Mouse (Mus musculus) embryonic facial prominence, embryonic 11.5 days (tissue): Measurements from ENCODE around the gene Uso1. TPM values are rescaled to one million over a fixed set of nuclear protein-coding genes. Genes with fewer than 3 reads are reported as not detected.
"Not testable (repeated sequence)": the region's sequence is repeated elsewhere in the genome, so short reads cannot be mapped to it uniquely, and the experiment has no call there.

Experiments
- ATAC-seq: fragments of 200-750 bp; cut with Nextera tagmentation; replicated peaks from 2 replicates; pipeline ENCODE4 v1.8.0; 2017; ENCODE audit warnings: low read depth; ENCODE audit not compliant: insufficient number of reproducible peaks, low FRiP score, low TSS enrichment
- DNase-seq: peaks from one replicate; pipeline ENCODE4 v3.0.0-alpha.2; 2015; ENCODE audit warnings: low spot score
- H3K27ac ChIP-seq: fragments of 300-500 bp; sonication (generic); replicated peaks from 2 replicates; pipeline ENCODE4 v1.5.1; 2014; ENCODE audit warnings: mild to moderate bottlenecking, low read depth, low read length, control low read depth
- H3K27me3 ChIP-seq: fragments of 300-500 bp; sonication (generic); 2 replicates; pipeline ENCODE4 v1.6.1; 2014; ENCODE audit warnings: mild to moderate bottlenecking, low read length, moderate library complexity, mixed read lengths; ENCODE audit not compliant: control insufficient read depth, insufficient read depth
- H3K36me3 ChIP-seq: fragments of 300-500 bp; sonication (generic); replicated peaks from 2 replicates; pipeline ENCODE4 v1.6.1; 2014; ENCODE audit warnings: low read depth, mild to moderate bottlenecking, low read length, moderate library complexity, mixed read lengths; ENCODE audit not compliant: control insufficient read depth, insufficient read depth
- H3K4me1 ChIP-seq: fragments of 300-500 bp; sonication (generic); 2 replicates; pipeline ENCODE4 v1.6.1; 2014; ENCODE audit warnings: low read length, mixed read lengths; ENCODE audit not compliant: control insufficient read depth, insufficient read depth
- H3K4me2 ChIP-seq: fragments of 300-500 bp; sonication (generic); 2 replicates; pipeline ENCODE4 v1.6.1; 2014; ENCODE audit warnings: low read depth, mild to moderate bottlenecking, control low read depth, low read length, moderate library complexity
- H3K4me3 ChIP-seq: fragments of 300-500 bp; sonication (generic); 2 replicates; pipeline ENCODE4 v1.5.1; 2014; ENCODE audit warnings: low read depth, low read length, control low read depth
- H3K9ac ChIP-seq: fragments of 300-500 bp; sonication (generic); replicated peaks from 2 replicates; pipeline ENCODE4 v1.6.1; 2014; ENCODE audit warnings: mild to moderate bottlenecking, control low read depth, low read length
- H3K9me3 ChIP-seq: fragments of 300-500 bp; sonication (generic); replicated peaks from 2 replicates; pipeline ENCODE4 v1.6.1; 2016; ENCODE audit warnings: mild to moderate bottlenecking, low read length, inconsistent platforms, mixed read lengths; ENCODE audit not compliant: control insufficient read depth
- WGBS: fragments of 180-500 bp; shearing (Covaris S2); extraction: QIAGEN DNeasy Blood & Tissue Kit; methylation state at CpG from one replicate; pipeline ENCODE4 v1.1.7; 2014; 5-methylcytosine and 5-hydroxymethylcytosine counted together
- polyA plus RNA-seq: library from polyadenylated mRNA; unstranded; fragments of >200 nt; fragmentation: Nextera tagmentation; extraction: Ambion mirVana; gene quantifications from 2 replicates; pipeline ENCODE4 v1.2.1, GENCODE M21; 2014

The Uso1 gene
- polyA plus RNA-seq, 1 experiment from 2014 or later, result 26.0 TPM

DNA sequence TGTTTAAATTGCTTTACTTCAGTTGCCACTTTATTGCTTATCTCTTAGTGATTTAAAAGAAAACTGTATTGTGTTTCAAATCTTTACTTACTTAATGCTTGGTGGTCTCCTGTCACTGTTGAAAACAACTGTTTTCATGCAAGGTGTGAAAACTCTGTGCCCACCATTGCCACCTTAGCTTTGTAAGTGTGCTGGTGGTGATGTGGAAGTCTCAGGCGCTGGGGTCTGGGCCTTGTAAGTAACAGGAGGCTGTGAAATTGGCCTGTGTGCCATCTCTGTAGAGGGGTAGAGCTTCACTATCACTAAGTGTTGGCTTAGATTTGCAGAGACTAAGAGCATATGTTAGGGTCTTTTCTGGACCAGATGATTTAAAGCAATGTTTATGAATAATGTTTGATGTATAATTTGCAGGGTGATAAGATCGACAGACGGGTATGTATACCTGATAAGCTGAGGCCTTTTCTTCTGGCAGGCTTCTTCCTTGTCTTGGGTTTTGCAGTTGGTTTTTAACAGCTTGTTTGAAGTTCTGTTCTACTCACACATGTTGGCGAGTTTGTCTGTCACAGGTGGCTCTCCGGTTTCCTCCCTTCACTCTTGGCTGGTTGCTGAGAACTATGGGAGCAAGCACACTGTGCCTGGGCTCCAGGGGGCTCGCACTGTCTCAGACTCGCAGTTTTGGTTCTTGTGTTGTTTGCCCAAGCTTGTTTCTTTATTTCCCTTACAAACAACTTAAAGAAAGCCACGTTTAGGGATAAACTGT is 45.5 kb downstream of the Uso1 start:
- H3K27me3 ChIP-seq, result no peaks in the 10 kb centered on the region
- 92% methylated on average over 8 of the region's 8 CpGs for WGBS
- no peak overlapping the region for H3K9ac ChIP-seq
- H3K36me3 ChIP-seq, result peaks cover 4% of the 10 kb centered on the region
- H3K4me3 ChIP-seq, result no peak overlapping the region
- H3K27ac ChIP-seq, result no peak overlapping the region
- ATAC-seq (no peak), DNase-seq (no peak)
- H3K4me1 ChIP-seq, result no peaks in the 10 kb centered on the region
- H3K9me3 ChIP-seq, result no peaks in the 10 kb centered on the region
- H3K4me2 ChIP-seq, result no peak overlapping the region

DNA sequence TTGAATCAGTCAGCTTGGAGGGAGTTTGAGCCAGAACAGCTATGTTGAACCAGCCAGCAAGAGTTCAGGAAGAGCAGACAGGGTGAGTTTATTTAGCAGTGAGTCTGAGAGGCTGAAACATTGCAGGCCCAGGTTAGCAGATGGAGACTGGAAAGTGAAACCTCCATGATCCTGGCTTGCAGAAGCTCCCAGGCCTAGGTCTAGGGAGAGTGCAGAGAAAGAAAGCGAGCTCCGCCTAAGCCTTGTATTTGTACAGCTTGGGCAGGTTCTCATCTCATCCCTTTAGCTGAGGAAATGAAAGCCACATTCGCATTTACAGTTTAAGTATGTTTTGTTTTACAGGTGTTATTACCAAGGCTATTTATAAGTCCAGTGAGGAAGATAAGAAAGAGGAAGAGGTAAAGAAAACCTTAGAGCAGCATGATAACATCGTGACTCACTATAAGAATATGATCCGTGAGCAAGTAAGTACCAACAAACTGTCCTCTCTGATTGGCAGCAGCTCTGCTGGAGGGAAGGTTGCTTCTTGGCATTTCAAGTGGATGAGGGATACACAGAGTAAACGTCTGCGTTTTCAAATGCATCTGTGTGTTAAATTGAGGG is 51.2 kb downstream of the Uso1 start:
- Histone ChIP-seq H3K4me1 (no peaks in the 10 kb centered on the region), H3K9me3 (no peaks in the 10 kb centered on the region), H3K27ac (no peak overlapping the region), H3K4me2 (no peak overlapping the region), H3K9ac (no peak overlapping the region), H3K4me3 (no peak overlapping the region), H3K27me3 (no peaks in the 10 kb centered on the region), H3K36me3 (peaks cover 6% of the 10 kb centered on the region)
- ATAC-seq, result no peak
- no peak for DNase-seq
- 95% methylated on average over 7 of the region's 7 CpGs for WGBS

DNA sequence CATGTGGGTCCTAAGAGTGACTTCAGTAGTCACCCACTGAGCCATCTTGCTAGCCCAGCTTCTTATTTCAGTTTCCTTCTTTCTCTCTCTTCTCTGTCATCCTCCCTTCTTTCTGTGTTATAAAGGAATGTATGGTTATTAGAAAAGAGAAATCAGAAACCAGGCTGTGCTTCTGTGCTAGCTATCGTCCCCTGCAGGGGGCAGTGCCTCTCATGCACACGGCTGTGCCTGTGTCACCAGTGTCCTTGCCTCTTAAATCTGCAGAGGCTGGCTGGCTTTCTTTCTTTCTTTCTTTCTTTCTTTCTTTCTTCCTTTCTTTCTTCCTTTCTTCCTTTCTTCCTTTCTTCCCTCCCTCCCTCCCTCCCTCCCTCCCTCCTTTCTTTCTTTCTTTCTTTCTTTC is 58.0 kb downstream of the Uso1 start:
- not testable (repeated sequence) for H3K4me2 ChIP-seq, ATAC-seq, H3K9me3 ChIP-seq, H3K27ac ChIP-seq, H3K9ac ChIP-seq, H3K4me3 ChIP-seq, H3K36me3 ChIP-seq, H3K27me3 ChIP-seq, H3K4me1 ChIP-seq
- 52% methylated on average over 2 of the region's 2 CpGs for WGBS
- DNase-seq, result peak; percentile 46

DNA sequence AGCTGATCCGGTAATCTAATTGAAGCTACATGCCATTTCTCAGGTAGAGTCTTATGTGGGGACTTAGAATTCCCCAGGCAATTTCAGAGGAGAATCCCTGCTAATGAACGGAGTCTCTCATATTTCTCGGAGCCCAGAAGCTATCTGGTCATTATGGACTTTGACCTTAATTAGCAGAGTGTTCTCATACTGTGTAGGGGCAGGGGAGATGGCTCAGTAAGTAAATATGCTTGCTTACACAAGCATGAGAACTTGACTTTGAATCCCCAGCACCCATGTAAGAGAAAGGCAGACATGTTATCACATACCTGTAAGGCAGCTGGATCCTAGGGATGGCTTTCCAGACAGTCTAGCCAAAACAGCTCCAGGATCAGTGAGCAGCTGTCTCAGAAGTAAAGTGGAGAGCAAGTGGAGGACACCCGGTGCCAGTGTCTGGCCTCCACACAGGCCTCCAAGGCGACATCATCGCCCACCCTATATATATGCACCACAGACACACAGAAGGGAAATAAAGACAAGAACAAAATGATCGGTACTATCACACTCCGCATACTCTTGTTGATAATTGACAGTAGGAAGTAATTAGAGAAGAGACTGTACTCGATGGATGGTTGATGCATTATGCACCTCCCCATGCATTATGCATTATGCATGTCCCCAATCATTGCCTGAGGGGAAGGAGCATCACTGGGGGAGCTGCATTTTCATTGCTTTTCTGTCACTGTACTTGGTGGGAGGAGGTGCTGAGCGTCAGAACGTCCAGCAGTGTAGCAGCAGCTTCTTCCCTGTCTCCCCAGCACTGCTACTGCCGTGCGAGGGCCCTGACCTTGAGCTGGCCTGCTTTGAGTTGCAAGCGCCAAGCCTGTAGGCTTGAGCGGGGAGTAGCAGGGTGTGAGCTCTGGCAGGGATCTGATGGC is 59.4 kb downstream of the Uso1 start:
- Histone ChIP-seq H3K4me2 (no peak overlapping the region), H3K4me1 (no peaks in the 10 kb centered on the region), H3K27me3 (no peaks in the 10 kb centered on the region), H3K36me3 (peaks cover 2% of the 10 kb centered on the region), H3K9ac (no peak overlapping the region), H3K4me3 (no peak overlapping the region), H3K27ac (no peak overlapping the region), H3K9me3 (no peaks in the 10 kb centered on the region)
- WGBS, result 89% methylated on average over 15 of the region's 15 CpGs
- ATAC-seq (no peak), DNase-seq (no peak)

DNA sequence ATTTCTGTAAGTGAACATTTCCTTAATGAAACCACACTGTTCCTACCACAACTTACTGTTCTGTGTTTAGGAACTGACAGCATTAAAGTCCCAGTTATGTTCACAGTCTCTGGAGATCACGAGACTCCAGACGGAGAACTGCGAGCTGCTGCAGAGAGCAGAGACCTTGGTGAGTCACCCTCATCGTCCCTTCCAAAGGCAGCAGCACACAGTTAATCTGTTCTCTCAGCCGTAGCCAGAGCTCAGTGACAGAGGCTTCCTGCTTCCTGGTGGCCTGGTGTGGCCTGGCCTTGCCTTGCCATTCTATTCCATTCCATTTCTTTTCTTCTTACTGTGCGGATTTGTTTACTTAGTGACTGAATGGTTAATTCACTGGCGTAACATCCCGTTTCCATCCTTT is 60.5 kb downstream of the Uso1 start:
- Histone ChIP-seq H3K36me3 (peaks cover 2% of the 10 kb centered on the region), H3K27me3 (no peaks in the 10 kb centered on the region), H3K4me2 (no peak overlapping the region), H3K9ac (no peak overlapping the region), H3K4me3 (no peak overlapping the region), H3K27ac (no peak overlapping the region), H3K9me3 (no peaks in the 10 kb centered on the region), H3K4me1 (no peaks in the 10 kb centered on the region)
- 88% methylated on average over 8 of the region's 8 CpGs for WGBS
- no peak for DNase-seq
- no peak for ATAC-seq

DNA sequence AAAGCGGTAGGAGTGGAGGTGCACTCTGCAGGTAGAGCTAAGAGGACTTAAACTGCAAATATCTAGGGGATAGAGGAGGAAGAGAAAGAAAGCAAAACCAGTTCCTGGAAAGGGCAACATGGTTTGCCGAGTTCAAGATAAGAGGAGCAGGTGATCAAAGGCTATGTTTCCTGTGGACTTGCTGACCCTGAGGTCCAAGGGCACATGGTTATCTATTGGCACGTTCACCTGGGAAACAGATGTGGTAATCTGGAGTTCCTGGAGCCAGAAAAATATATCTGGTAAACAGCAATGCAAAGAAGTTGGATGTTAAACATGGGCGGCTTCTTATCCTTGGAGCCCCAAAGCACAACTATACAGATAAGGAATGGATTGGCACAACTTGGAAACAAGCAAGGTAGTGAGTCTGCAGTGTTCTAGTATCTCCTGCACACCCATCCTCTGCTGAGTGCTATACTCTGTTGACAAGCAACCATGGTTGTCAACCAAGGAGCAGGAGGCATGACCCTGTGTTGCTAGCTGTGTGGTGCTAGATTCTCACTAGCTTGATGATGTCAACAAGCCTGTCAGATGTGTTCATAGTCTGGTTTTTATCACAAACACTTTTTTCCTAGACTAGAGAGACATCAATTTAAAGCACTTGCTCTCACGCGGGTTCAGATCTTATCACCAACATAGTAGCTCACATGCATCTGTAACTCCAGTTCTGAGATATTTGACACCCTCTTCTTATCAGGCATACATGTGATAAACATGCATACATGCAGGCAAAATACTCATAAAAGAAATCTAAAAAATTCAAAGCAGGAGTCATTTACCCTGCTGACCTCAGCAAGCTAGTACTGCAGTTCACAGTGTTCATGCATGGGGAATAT is 66.7 kb downstream of the Uso1 start:
- no peak for DNase-seq
- ATAC-seq, result no peak
- no peaks in the 10 kb centered on the region for H3K27me3 ChIP-seq
- no peaks in the 10 kb centered on the region for H3K9me3 ChIP-seq
- no peak overlapping the region for H3K4me2 ChIP-seq
- H3K9ac ChIP-seq, result no peak overlapping the region
- no peak overlapping the region for H3K27ac ChIP-seq
- 87% methylated on average over 6 of the region's 6 CpGs for WGBS
- no peaks in the 10 kb centered on the region for H3K4me1 ChIP-seq
- no peak overlapping the region for H3K4me3 ChIP-seq
- no peaks in the 10 kb centered on the region; the same call in none of the 2 replicates for H3K36me3 ChIP-seq

DNA sequence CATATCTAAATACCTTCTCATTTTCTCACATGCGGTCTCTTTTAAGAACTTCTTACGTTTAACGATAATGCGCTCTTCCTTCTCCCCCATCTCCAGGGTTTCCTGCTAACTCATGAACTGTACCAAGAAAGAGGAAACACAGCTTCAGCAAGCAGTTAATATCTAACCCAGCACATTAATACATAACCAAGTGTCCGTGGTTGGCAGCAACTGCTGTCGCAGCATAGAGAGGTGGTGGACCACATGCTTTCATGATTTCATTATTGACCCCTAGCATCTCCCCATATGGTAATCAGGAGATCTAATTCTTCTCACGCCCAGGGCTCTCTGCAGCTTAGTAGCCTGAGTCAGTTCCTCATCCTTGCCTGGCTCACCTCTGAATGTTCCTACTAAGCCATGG is 67.4 kb downstream of the Uso1 start:
- 88% methylated on average over 7 of the region's 7 CpGs for WGBS
- no peaks in the 10 kb centered on the region for H3K27me3 ChIP-seq
- ATAC-seq (no peak), DNase-seq (no peak)
- no peak overlapping the region for H3K4me3 ChIP-seq
- H3K27ac ChIP-seq, result no peak overlapping the region
- no peak overlapping the region for H3K9ac ChIP-seq
- no peak overlapping the region for H3K4me2 ChIP-seq
- no peaks in the 10 kb centered on the region; the same call in none of the 2 replicates for H3K36me3 ChIP-seq
- no peaks in the 10 kb centered on the region for H3K9me3 ChIP-seq
- H3K4me1 ChIP-seq, result no peaks in the 10 kb centered on the region
